Mouse (Mus musculus): ENCODE measurements around the gene Plaa. TPM values are rescaled to one million over a fixed set of nuclear protein-coding genes. Genes with fewer than 3 reads are reported as not detected.
A peak's percentile ranks its signal among the peaks of the same experiment; 100 is the strongest.

The Plaa gene
- total RNA-seq, 1 experiment = 102 TPM

DNA sequence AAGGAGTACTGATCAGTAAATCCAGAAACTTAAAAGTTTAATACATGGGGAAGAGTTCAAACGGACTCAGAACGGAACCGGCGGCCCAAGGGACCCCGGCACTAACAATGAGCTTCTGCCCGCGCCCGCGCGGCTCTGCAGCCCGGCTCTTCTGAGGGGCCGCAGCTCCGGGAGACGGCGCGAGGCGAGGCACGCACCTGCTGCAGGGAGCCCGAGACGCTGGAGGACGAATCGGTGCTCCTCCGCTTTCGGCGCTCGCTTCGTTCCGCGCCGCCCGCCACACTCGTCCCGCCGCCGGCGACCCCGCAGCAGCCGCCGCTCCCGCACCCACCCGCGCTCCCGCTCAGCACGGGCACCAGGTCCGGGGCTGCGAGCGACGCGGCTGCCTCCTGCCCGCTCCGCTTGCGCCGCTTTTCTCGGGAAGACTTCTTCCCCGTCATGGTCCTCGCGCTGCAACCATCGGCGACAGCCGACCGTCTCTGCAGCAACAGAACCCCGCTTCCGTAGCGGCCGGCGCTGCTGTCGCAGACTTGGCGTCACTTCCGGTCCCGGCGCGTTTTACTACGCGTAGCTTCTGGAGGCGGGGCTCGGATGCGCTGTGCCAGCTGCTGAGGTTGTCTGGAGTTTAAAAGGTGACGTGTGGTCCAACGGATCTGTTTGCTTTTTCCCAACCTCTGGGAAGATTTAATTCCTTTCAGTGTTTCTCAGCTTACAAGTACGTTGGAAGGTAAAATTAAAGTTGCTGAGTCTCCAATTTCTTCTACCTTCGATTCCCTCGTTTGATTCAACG lies 46.6 kb downstream of the Plaa start, which contains the start of the genes Gm10306 and Caap1:
Gm10306 (plus strand) TSS at position 282 of the 790 bp plus-strand sequence.
Caap1 (minus strand) TSS at position 532 of the 790 bp plus-strand sequence.
- TF ChIP-seq ZNF384 (IDR thresholded peaks at IDR 0.05; ENCODE audit: low read depth, low read length) (peak; percentile 56; the same call in 1 of the 2 replicates), CHD2 (IDR thresholded peaks at IDR 0.05; ENCODE audit: low read depth, low read length) (no peak), HCFC1 (IDR thresholded peaks at IDR 0.05; ENCODE audit: borderline replicate concordance, insufficient read depth, low read length) (peak; percentile 89), ZC3H11A (IDR thresholded peaks at IDR 0.05; ENCODE audit: borderline replicate concordance, low read depth, low read length) (no peak), MAFK (IDR thresholded peaks at IDR 0.05; ENCODE audit: insufficient read depth, low read depth, low read length) (no peak)
- Histone ChIP-seq H3K9ac (ENCODE audit: insufficient read depth, low read depth, low read length, poor library complexity, severe bottlenecking) (peak within 1 kb of the TSS; percentile 95), H3K9me3 (ENCODE audit: control insufficient read depth, insufficient read depth, low read depth, low read length) (no peaks in the 10 kb centered on the region), H3K36me3 (ENCODE audit: control insufficient read depth, insufficient read depth, low read length, poor library complexity, severe bottlenecking) (no peaks in the 10 kb centered on the region), H3K4me1 (ENCODE audit: control insufficient read depth in 2 of 2, insufficient read depth in 2 of 2, low read length in 2 of 2, poor library complexity in 1 of 2) (peaks cover 0 to 4% of the 10 kb centered on the region in 2 experiments; a peak in 2 of 4 replicates), H3K4me3 (ENCODE audit: insufficient read depth in 1 of 2, low read depth in 1 of 2, low read length in 2 of 2, poor library complexity in 1 of 2, severe bottlenecking in 1 of 2) (peak within 1 kb of the TSS; percentile 76 to 97), H3K27ac (ENCODE audit: insufficient read depth, low read depth, low read length, poor library complexity, severe bottlenecking) (peak within 1 kb of the TSS; percentile 24; the same call in 1 of the 2 replicates)
- peak; percentile 84 for DNase-seq (ENCODE audit: low read depth, low spot score)
- in situ Hi-C loops (cut with MboI; ENCODE audit: low sequenced_read_pairs in 2 of 2, unreplicated experiment in 2 of 2) = no loop called here

DNA sequence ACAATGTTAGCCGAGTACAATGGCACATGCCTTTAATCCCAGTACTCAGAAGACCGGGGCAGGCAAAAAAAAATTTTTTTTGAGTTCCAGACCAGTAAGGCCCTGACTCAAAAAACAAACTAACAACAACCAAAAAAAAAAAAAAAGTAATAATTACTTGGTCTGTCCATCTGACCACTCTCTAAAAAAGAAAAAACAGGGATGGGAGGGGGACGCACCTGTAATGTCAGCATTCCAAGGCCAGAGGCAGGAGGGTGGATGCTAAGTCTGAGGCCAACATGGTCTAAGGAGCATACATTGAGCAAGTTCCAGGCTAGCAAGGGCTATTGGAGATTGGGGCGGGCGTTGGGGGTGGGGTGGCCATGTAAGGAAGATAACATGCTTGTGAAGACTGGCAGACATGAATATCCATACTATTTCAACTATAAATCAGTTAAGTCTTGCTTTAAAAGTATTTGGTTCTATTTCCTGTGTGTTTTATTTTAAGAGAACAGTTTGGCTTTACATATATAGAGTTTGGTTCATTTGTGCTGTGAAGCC lies 48.0 kb downstream of the Plaa start:
- H3K36me3 ChIP-seq (ENCODE audit: control insufficient read depth, insufficient read depth, low read length, poor library complexity, severe bottlenecking) = no peaks in the 10 kb centered on the region
- peak overlapping the region in 1 of 2 experiments; percentile 76; a peak in 2 of 4 replicates for H3K4me3 ChIP-seq (ENCODE audit: insufficient read depth in 1 of 2, low read depth in 1 of 2, low read length in 2 of 2, poor library complexity in 1 of 2, severe bottlenecking in 1 of 2)
- TF ChIP-seq ZNF384 (IDR thresholded peaks at IDR 0.05; ENCODE audit: low read depth, low read length) (peak; percentile 89), ZC3H11A (IDR thresholded peaks at IDR 0.05; ENCODE audit: borderline replicate concordance, low read depth, low read length) (no peak)
- H3K9ac ChIP-seq (ENCODE audit: insufficient read depth, low read depth, low read length, poor library complexity, severe bottlenecking) = no peak overlapping the region
- in situ Hi-C loops (cut with MboI; ENCODE audit: low sequenced_read_pairs in 2 of 2, unreplicated experiment in 2 of 2) = no loop called here
- DNase-seq (ENCODE audit: low read depth, low spot score) = no peak
- no peak overlapping the region for H3K27ac ChIP-seq (ENCODE audit: insufficient read depth, low read depth, low read length, poor library complexity, severe bottlenecking)
- H3K4me1 ChIP-seq (ENCODE audit: control insufficient read depth in 2 of 2, insufficient read depth in 2 of 2, low read length in 2 of 2, poor library complexity in 1 of 2) = peaks cover 0 to 4% of the 10 kb centered on the region in 2 experiments; a peak in 2 of 4 replicates
- no peaks in the 10 kb centered on the region for H3K9me3 ChIP-seq (ENCODE audit: control insufficient read depth, insufficient read depth, low read depth, low read length)

DNA sequence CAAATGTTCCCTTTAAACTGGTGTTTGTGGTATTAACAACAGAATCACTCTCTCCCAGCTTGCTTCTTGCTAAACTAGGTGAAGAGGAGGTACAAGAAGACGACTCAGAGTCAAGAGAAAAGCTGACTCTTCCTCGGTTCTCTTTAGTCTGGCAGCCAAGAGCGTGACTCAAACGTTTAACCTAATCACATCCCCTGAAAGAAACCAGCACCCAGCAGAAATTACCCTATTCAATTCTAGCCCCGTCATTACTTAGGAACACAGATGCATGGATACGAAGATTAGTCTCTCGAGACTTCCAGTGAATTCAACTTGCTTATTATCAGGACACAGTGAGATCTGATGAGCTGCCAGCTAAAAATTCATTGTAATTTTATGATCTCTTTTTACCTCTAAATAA lies 58.7 kb downstream of the Plaa start:
- Histone ChIP-seq H3K9me3 (ENCODE audit: control insufficient read depth, insufficient read depth, low read depth, low read length) (no peaks in the 10 kb centered on the region), H3K36me3 (ENCODE audit: control insufficient read depth, insufficient read depth, low read length, poor library complexity, severe bottlenecking) (peaks cover 2% of the 10 kb centered on the region), H3K27ac (ENCODE audit: insufficient read depth, low read depth, low read length, poor library complexity, severe bottlenecking) (no peak overlapping the region), H3K4me1 (ENCODE audit: control insufficient read depth in 2 of 2, insufficient read depth in 2 of 2, low read length in 2 of 2, poor library complexity in 1 of 2) (no peaks in the 10 kb centered on the region), H3K4me3 (ENCODE audit: insufficient read depth in 1 of 2, low read depth in 1 of 2, low read length in 2 of 2, poor library complexity in 1 of 2, severe bottlenecking in 1 of 2) (no peak overlapping the region), H3K9ac (ENCODE audit: insufficient read depth, low read depth, low read length, poor library complexity, severe bottlenecking) (no peak overlapping the region)
- in situ Hi-C loops (cut with MboI; ENCODE audit: low sequenced_read_pairs in 2 of 2, unreplicated experiment in 2 of 2) = no loop called here
- no peak for DNase-seq (ENCODE audit: low read depth, low spot score)
- TF ChIP-seq ZNF384 (IDR thresholded peaks at IDR 0.05; ENCODE audit: low read depth, low read length) (no peak), MAFK (IDR thresholded peaks at IDR 0.05; ENCODE audit: insufficient read depth, low read depth, low read length) (no peak), ZC3H11A (IDR thresholded peaks at IDR 0.05; ENCODE audit: borderline replicate concordance, low read depth, low read length) (no peak), CHD2 (IDR thresholded peaks at IDR 0.05; ENCODE audit: low read depth, low read length) (no peak), HCFC1 (IDR thresholded peaks at IDR 0.05; ENCODE audit: borderline replicate concordance, insufficient read depth, low read length) (no peak)

DNA sequence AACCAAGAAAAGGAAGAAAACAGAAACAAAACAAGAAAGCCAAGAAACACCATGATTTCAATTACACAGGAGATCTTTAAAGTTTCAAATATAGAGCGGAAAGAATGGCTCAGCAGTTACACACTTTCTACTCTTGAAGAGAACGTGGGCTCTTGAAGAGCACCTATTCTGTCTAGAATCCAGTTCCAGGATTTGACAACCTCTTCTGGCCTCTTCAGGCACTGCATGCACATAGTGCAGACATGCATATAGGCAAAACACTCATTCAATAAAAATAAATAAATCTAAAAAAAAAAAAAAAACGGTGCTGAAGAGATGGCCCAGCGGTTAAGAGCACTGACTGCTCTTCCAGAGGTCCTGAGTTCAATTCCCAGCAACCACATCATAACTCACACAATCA lies 60.0 kb downstream of the Plaa start:
- Histone ChIP-seq H3K36me3 (ENCODE audit: control insufficient read depth, insufficient read depth, low read length, poor library complexity, severe bottlenecking) (peaks cover 4% of the 10 kb centered on the region), H3K4me3 (ENCODE audit: insufficient read depth in 1 of 2, low read depth in 1 of 2, low read length in 2 of 2, poor library complexity in 1 of 2, severe bottlenecking in 1 of 2) (no peak overlapping the region), H3K27ac (ENCODE audit: insufficient read depth, low read depth, low read length, poor library complexity, severe bottlenecking) (no peak overlapping the region), H3K9ac (ENCODE audit: insufficient read depth, low read depth, low read length, poor library complexity, severe bottlenecking) (no peak overlapping the region), H3K4me1 (ENCODE audit: control insufficient read depth in 2 of 2, insufficient read depth in 2 of 2, low read length in 2 of 2, poor library complexity in 1 of 2) (no peaks in the 10 kb centered on the region), H3K9me3 (ENCODE audit: control insufficient read depth, insufficient read depth, low read depth, low read length) (no peaks in the 10 kb centered on the region)
- DNase-seq (ENCODE audit: low read depth, low spot score) = no peak
- TF ChIP-seq MAFK (IDR thresholded peaks at IDR 0.05; ENCODE audit: insufficient read depth, low read depth, low read length) (no peak), CHD2 (IDR thresholded peaks at IDR 0.05; ENCODE audit: low read depth, low read length) (no peak), ZNF384 (IDR thresholded peaks at IDR 0.05; ENCODE audit: low read depth, low read length) (no peak), ZC3H11A (IDR thresholded peaks at IDR 0.05; ENCODE audit: borderline replicate concordance, low read depth, low read length) (no peak)
- in situ Hi-C loops (cut with MboI; ENCODE audit: low sequenced_read_pairs in 2 of 2, unreplicated experiment in 2 of 2) = no loop called here
